ENCODE assay signal across 7 mouse cellular contexts in the genomic region with DNA sequence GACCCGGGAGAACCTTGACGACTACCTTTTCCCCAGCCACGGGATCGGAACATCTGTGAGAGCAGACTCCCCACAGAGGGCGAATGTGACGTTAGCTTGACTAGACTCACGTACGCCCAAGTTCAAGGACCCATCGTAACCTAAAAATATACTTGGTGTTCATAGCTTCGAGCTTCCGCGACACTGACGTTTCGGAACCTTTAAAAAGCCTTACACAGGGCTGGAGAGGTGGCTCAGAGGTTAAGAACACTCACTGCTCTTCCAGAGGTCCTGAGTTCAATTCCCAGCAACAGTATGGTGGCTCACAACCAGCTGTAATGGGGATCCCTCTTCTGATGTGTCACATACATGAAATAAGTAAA. TPM values are rescaled to one million over a fixed set of nuclear protein-coding genes. Genes with fewer than 3 reads are reported as not detected.
A peak's percentile ranks its signal among the peaks of the same experiment; 100 is the strongest.
DNase-seq lines count a peak whose midpoint lies in the region; ATAC-seq and TF ChIP-seq lines count a peak whose summit lies in the region.

No protein-coding gene starts in this region.

- WGBS in lung, embryonic 16.5 days, result under 1% methylated on average over 14 of the region's 14 CpGs
- WGBS in limb, embryonic 11.5 days, result 1% methylated on average over 14 of the region's 14 CpGs
- under 1% methylated on average over 14 of the region's 14 CpGs for WGBS in small intestine, adult 2 months

- no peaks in the 10 kb centered on the region for H3K9me3 ChIP-seq in lung, embryonic 16.5 days (ENCODE audit: control insufficient read depth, low read length)
- H3K9me3 ChIP-seq in erythroblast, embryonic 14.5 days (ENCODE audit: control insufficient read depth, low read length), result no peaks in the 10 kb centered on the region
- H3K9me3 ChIP-seq in limb, embryonic 11.5 days (ENCODE audit: control insufficient read depth, low read length), result 0 out of 2 replicates have a peak, but pooled peaks cover 2% of the 10 kb centered on the region

- TF ChIP-seq POLR2A in small intestine, adult 2 months (IDR thresholded peaks at IDR 0.05; ENCODE audit: low read depth, low read length), result no peak

- peak overlapping the region; percentile 88 for H3K9ac ChIP-seq in lung, embryonic 16.5 days (ENCODE audit: low read length)
- H3K9ac ChIP-seq in limb, embryonic 11.5 days (ENCODE audit: low read length), result peak overlapping the region; percentile 59

- ATAC-seq in lung, embryonic 16.5 days (ENCODE audit: low read depth), result no peak
- 0 out of 2 replicates have a peak, but pooled peaks have one; percentile 2 for ATAC-seq in limb, embryonic 11.5 days (ENCODE audit: insufficient number of reproducible peaks, low FRiP score, low TSS enrichment, low read depth)

- peak overlapping the region; percentile 98 for H3K27ac ChIP-seq in lung, embryonic 16.5 days (ENCODE audit: low read length)
- H3K27ac ChIP-seq in limb, embryonic 11.5 days (replicated peaks; ENCODE audit: low read depth, low read length), result peak overlapping the region; percentile 94; the same call in 1 of the 2 replicates
- peak overlapping the region; percentile 88 for H3K27ac ChIP-seq in small intestine, adult 2 months (ENCODE audit: insufficient read depth, low read depth, low read length)

- peak overlapping the region; percentile 100 for H3K4me3 ChIP-seq in lung, embryonic 16.5 days (ENCODE audit: low read length)
- peak overlapping the region; percentile 96 for H3K4me3 ChIP-seq in erythroblast, embryonic 14.5 days (replicated peaks)
- peak overlapping the region; percentile 97 for H3K4me3 ChIP-seq in limb, embryonic 11.5 days (ENCODE audit: low read depth, low read length)
- H3K4me3 ChIP-seq in small intestine, adult 2 months (ENCODE audit: low read depth, low read length), result peak overlapping the region; percentile 99

- no peak for DNase-seq in lung, adult 18-20 months
- no peak for DNase-seq in limb, embryonic 11.5 days (ENCODE audit: low spot score)
- no peak for DNase-seq in Muller cell, postnatal 12 days (ENCODE audit: inconsistent ontology term)
- DNase-seq in adrenal gland, adult (ENCODE audit: inconsistent age in 2 of 2, low spot score in 1 of 2), result no peak

- H3K36me3 ChIP-seq in lung, embryonic 16.5 days (ENCODE audit: control insufficient read depth, insufficient read depth, low read length), result no peaks in the 10 kb centered on the region
- peaks cover 2% of the 10 kb centered on the region for H3K36me3 ChIP-seq in erythroblast, embryonic 14.5 days (ENCODE audit: control insufficient read depth)
- no peaks in the 10 kb centered on the region for H3K36me3 ChIP-seq in limb, embryonic 11.5 days (ENCODE audit: control insufficient read depth, insufficient read depth, low read length)
- no peaks in the 10 kb centered on the region for H3K36me3 ChIP-seq in small intestine, adult 2 months (ENCODE audit: control insufficient read depth, insufficient read depth, low read length)

- no peak for TF ChIP-seq CTCF in small intestine, adult 2 months (IDR thresholded peaks at IDR 0.05; ENCODE audit: extremely low read depth, insufficient read length, insufficient replicate concordance, low read depth, low read length)

- H3K4me1 ChIP-seq in lung, embryonic 16.5 days (replicated peaks; ENCODE audit: control insufficient read depth, insufficient read depth, low read length), result peaks cover 4% of the 10 kb centered on the region
- H3K4me1 ChIP-seq in erythroblast, embryonic 14.5 days (ENCODE audit: control insufficient read depth), result peaks cover 26% of the 10 kb centered on the region
- H3K4me1 ChIP-seq in limb, embryonic 11.5 days (ENCODE audit: control insufficient read depth, insufficient read depth, low read length), result peaks cover 3% of the 10 kb centered on the region; the same call in 1 of the 2 replicates
- no peaks in the 10 kb centered on the region for H3K4me1 ChIP-seq in small intestine, adult 2 months (ENCODE audit: control insufficient read depth, insufficient read depth, insufficient read length, low read length)

- no peaks in the 10 kb centered on the region for H3K27me3 ChIP-seq in lung, embryonic 16.5 days (ENCODE audit: control insufficient read depth, insufficient read depth, low read depth, low read length)
- H3K27me3 ChIP-seq in erythroblast, embryonic 14.5 days (ENCODE audit: control insufficient read depth), result no peaks in the 10 kb centered on the region
- no peaks in the 10 kb centered on the region for H3K27me3 ChIP-seq in limb, embryonic 11.5 days (ENCODE audit: control insufficient read depth, insufficient read depth, low read length)
- no peaks in the 10 kb centered on the region for H3K27me3 ChIP-seq in small intestine, adult 2 months (ENCODE audit: control insufficient read depth, insufficient read depth, low read length)

- peak overlapping the region; percentile 76 for H3K4me2 ChIP-seq in lung, embryonic 16.5 days (ENCODE audit: low read depth, low read length)
- H3K4me2 ChIP-seq in limb, embryonic 11.5 days (ENCODE audit: low read depth, severe bottlenecking), result peak overlapping the region; percentile 40

RNA-seq across cellular contexts. Expression of a gene that starts 0.7 kb away (rescaled TPM):
- 11.9 and 12.4 TPM in 2 replicates for polyA plus RNA-seq in lung, embryonic 16.5 days (2015; fragmentation: Nextera tagmentation; extraction: Ambion mirVana)
- polyA plus RNA-seq in erythroblast, embryonic 14.5 days (2012), result 3.1 and 4.4 TPM in 2 replicates
- 18.1 and 20.4 TPM in 2 replicates for polyA plus RNA-seq in limb, embryonic 11.5 days (2014; fragmentation: Nextera tagmentation; extraction: Ambion mirVana)
- polyA plus RNA-seq in small intestine, adult 2 months (2012; rRNA removed), result 30.3 and 66.0 TPM in 2 replicates
